Mouse (Mus musculus) midbrain, embryonic 16.5 days (tissue): ENCODE measurements around the gene Nfam1. TPM values are rescaled to one million over a fixed set of nuclear protein-coding genes. Genes with fewer than 3 reads are reported as not detected.

Source experiments
- ATAC-seq: fragments of 200-750 bp; cut with Nextera tagmentation; 2 replicates; pipeline ENCODE4 v1.8.0; 2017; ENCODE audit warnings: moderate TSS enrichment
- H3K27ac ChIP-seq: fragments of 300-500 bp; sonication (generic); 2 replicates; pipeline ENCODE4 v1.5.1; 2014; ENCODE audit warnings: mild to moderate bottlenecking, low read length, mixed read lengths
- H3K27me3 ChIP-seq: fragments of 300-500 bp; sonication (generic); 2 replicates; pipeline ENCODE4 v1.6.1; 2014; ENCODE audit warnings: low read depth, low read length, mixed read lengths; ENCODE audit not compliant: control insufficient read depth, insufficient read depth
- H3K36me3 ChIP-seq: fragments of 300-500 bp; sonication (generic); 2 replicates; pipeline ENCODE4 v1.6.1; 2014; ENCODE audit warnings: mild to moderate bottlenecking, low read length, moderate library complexity, mixed read lengths; ENCODE audit not compliant: control insufficient read depth, insufficient read depth
- H3K4me1 ChIP-seq: fragments of 300-500 bp; sonication (generic); 2 replicates; pipeline ENCODE4 v1.6.1; 2014; ENCODE audit warnings: mild to moderate bottlenecking, low read length, mixed read lengths; ENCODE audit not compliant: control insufficient read depth, insufficient read depth
- H3K4me2 ChIP-seq: fragments of 300-500 bp; sonication (generic); 2 replicates; pipeline ENCODE4 v1.6.1; 2014; ENCODE audit warnings: mild to moderate bottlenecking, low read length, mixed read lengths
- H3K4me3 ChIP-seq: fragments of 300-500 bp; sonication (generic); 2 replicates; pipeline ENCODE4 v1.5.1; 2014; ENCODE audit warnings: low read depth, mild to moderate bottlenecking, low read length, moderate library complexity, mixed read lengths
- H3K9ac ChIP-seq: fragments of 300-500 bp; sonication (generic); 2 replicates; pipeline ENCODE4 v1.6.1; 2014; ENCODE audit warnings: low read depth, low read length, mixed read lengths
- H3K9me3 ChIP-seq: fragments of 300-500 bp; sonication (generic); replicated peaks from 2 replicates; pipeline ENCODE4 v1.6.1; 2014; ENCODE audit warnings: mild to moderate bottlenecking, low read length, mixed read lengths; ENCODE audit not compliant: control insufficient read depth, poor library complexity, severe bottlenecking
- whole genome bisulfite sequencing: fragments of 180-500 bp; shearing (Covaris S2); extraction: QIAGEN DNeasy Blood & Tissue Kit; methylation state at CpG from one replicate; pipeline ENCODE4 v1.1.7; 2014; 5-methylcytosine and 5-hydroxymethylcytosine counted together
- polyA plus RNA-seq: library from polyadenylated mRNA; unstranded; fragments of >200 nt; fragmentation: Nextera tagmentation; extraction: Ambion mirVana; gene quantifications from 2 replicates; pipeline ENCODE4 v1.2.1, GENCODE M21; 2015

Gene Nfam1
- polyA plus RNA-seq, 1 experiment from 2014 or later = 3.0 TPM

GRCm38 (mm10) chr15:82989190-82989704 is 43.9 kb downstream of the Nfam1 start:
- ATAC-seq = no peak
- Histone ChIP-seq H3K4me1 (peaks cover 44% of the 10 kb centered on the region), H3K9ac (no peak overlapping the region), H3K4me3 (no peak overlapping the region), H3K36me3 (no peaks in the 10 kb centered on the region), H3K27ac (no peak overlapping the region), H3K9me3 (no peaks in the 10 kb centered on the region), H3K4me2 (no peak overlapping the region), H3K27me3 (no peaks in the 10 kb centered on the region)
- 61% methylated on average over 6 of the region's 6 CpGs for WGBS

- peak within 1 kb of the TSS; percentile 46 for H3K4me3 ChIP-seq
- H3K4me2 ChIP-seq = peak within 1 kb of the TSS; percentile 89
- H3K36me3 ChIP-seq = no peaks in the 10 kb centered on the region
- peaks cover 54% of the 10 kb centered on the region for H3K4me1 ChIP-seq
- H3K27ac ChIP-seq = peak within 1 kb of the TSS; percentile 43
- H3K27me3 ChIP-seq = no peaks in the 10 kb centered on the region
- H3K9ac ChIP-seq = peak within 1 kb of the TSS; percentile 66
- no peaks in the 10 kb centered on the region for H3K9me3 ChIP-seq
- 0% methylated on average over 20 of the region's 20 CpGs for WGBS
- ATAC-seq = peak; percentile 91
These were observed 45.4 kb downstream of the Nfam1 start, which contains the start of gene Tcf20 for GRCm38 (mm10) chr15:82987732-82988112. Tcf20 (minus strand) TSS chr15:82987872.

- Histone ChIP-seq H3K9me3 (no peaks in the 10 kb centered on the region), H3K27me3 (no peaks in the 10 kb centered on the region), H3K4me3 (peak overlapping the region; percentile 46), H3K27ac (no peak overlapping the region), H3K9ac (peak overlapping the region; percentile 66), H3K4me2 (peak overlapping the region; percentile 89), H3K36me3 (no peaks in the 10 kb centered on the region), H3K4me1 (peaks cover 54% of the 10 kb centered on the region)
- ATAC-seq = peak; percentile 62
- whole genome bisulfite sequencing = under 1% methylated on average over 38 of the region's 38 CpGs
These were observed 45.9 kb downstream of the Nfam1 start for GRCm38 (mm10) chr15:82987014-82987731.

- no peaks in the 10 kb centered on the region for H3K36me3 ChIP-seq
- peaks cover 62% of the 10 kb centered on the region for H3K4me1 ChIP-seq
- H3K9ac ChIP-seq = no peak overlapping the region
- H3K27ac ChIP-seq = peak overlapping the region; percentile 88; the same call in 1 of the 2 replicates
- 40% methylated on average over 7 of the region's 7 CpGs for WGBS
- no peaks in the 10 kb centered on the region for H3K27me3 ChIP-seq
- H3K4me3 ChIP-seq = no peak overlapping the region
- no peak for ATAC-seq
- H3K9me3 ChIP-seq = no peaks in the 10 kb centered on the region
- H3K4me2 ChIP-seq = peak overlapping the region; percentile 21; the same call in 1 of the 2 replicates
These were observed 48.5 kb downstream of the Nfam1 start for GRCm38 (mm10) chr15:82984574-82984973.

- Histone ChIP-seq H3K9me3 (no peaks in the 10 kb centered on the region), H3K4me1 (peaks cover 62% of the 10 kb centered on the region), H3K4me3 (no peak overlapping the region), H3K36me3 (no peaks in the 10 kb centered on the region), H3K27me3 (no peaks in the 10 kb centered on the region), H3K4me2 (peak overlapping the region; percentile 57), H3K9ac (no peak overlapping the region), H3K27ac (peak overlapping the region; percentile 88)
- WGBS = 11% methylated on average over 4 of the region's 4 CpGs
- ATAC-seq = no peak
These were observed 49.0 kb downstream of the Nfam1 start for GRCm38 (mm10) chr15:82984097-82984496.

- no peaks in the 10 kb centered on the region for H3K27me3 ChIP-seq
- ATAC-seq = peak; percentile 27; the same call in 1 of the 2 replicates
- peak overlapping the region; percentile 57 for H3K4me2 ChIP-seq
- H3K9me3 ChIP-seq = no peaks in the 10 kb centered on the region
- peak overlapping the region; percentile 58 for H3K9ac ChIP-seq
- H3K4me1 ChIP-seq = peaks cover 59% of the 10 kb centered on the region
- WGBS = 3% methylated on average over 9 of the region's 9 CpGs
- H3K27ac ChIP-seq = peak overlapping the region; percentile 88
- H3K36me3 ChIP-seq = no peaks in the 10 kb centered on the region
- H3K4me3 ChIP-seq = peak overlapping the region; percentile 27
These were observed 49.6 kb downstream of the Nfam1 start for GRCm38 (mm10) chr15:82983416-82984026.

GRCm38 (mm10) chr15:82982724-82983415 is 50.2 kb downstream of the Nfam1 start:
- peak overlapping the region; percentile 58 for H3K9ac ChIP-seq
- no peaks in the 10 kb centered on the region for H3K27me3 ChIP-seq
- no peaks in the 10 kb centered on the region for H3K9me3 ChIP-seq
- WGBS = 1% methylated on average over 18 of the region's 18 CpGs
- peak overlapping the region; percentile 57 for H3K4me2 ChIP-seq
- no peaks in the 10 kb centered on the region for H3K36me3 ChIP-seq
- ATAC-seq = no peak
- peak overlapping the region; percentile 88 for H3K27ac ChIP-seq
- H3K4me1 ChIP-seq = peaks cover 55% of the 10 kb centered on the region
- peak overlapping the region; percentile 27 for H3K4me3 ChIP-seq

GRCm38 (mm10) chr15:82981676-82982520 is 51.2 kb downstream of the Nfam1 start:
- no peaks in the 10 kb centered on the region for H3K27me3 ChIP-seq
- peak overlapping the region; percentile 57 for H3K4me2 ChIP-seq
- peak overlapping the region; percentile 88 for H3K27ac ChIP-seq
- ATAC-seq = no peak
- no peaks in the 10 kb centered on the region for H3K9me3 ChIP-seq
- peak overlapping the region; percentile 58; the same call in 1 of the 2 replicates for H3K9ac ChIP-seq
- 27% methylated on average over 15 of the region's 15 CpGs for WGBS
- H3K4me3 ChIP-seq = no peak overlapping the region
- H3K4me1 ChIP-seq = peaks cover 50% of the 10 kb centered on the region
- H3K36me3 ChIP-seq = no peaks in the 10 kb centered on the region
